Mouse (Mus musculus) embryo, embryonic 9.5 days (tissue): ENCODE measurements at regions not wholly inside any gene's neighbourhood (a gene's known extent, or its start where the extent isn't known, plus 50 kb on each side); places are given as distances from the start of the nearest gene placed in this dataset.

ENCODE experiments used
- DNase-seq: peaks from one replicate; pipeline ENCODE4 v3.0.0-alpha.2; 2017; ENCODE audit errors: extremely low spot score

- DNase-seq, result no peak
Observed at GRCm38 (mm10) chr1:35926191-35927048, 141.8 kb upstream of the Hs6st1 start.

DNA sequence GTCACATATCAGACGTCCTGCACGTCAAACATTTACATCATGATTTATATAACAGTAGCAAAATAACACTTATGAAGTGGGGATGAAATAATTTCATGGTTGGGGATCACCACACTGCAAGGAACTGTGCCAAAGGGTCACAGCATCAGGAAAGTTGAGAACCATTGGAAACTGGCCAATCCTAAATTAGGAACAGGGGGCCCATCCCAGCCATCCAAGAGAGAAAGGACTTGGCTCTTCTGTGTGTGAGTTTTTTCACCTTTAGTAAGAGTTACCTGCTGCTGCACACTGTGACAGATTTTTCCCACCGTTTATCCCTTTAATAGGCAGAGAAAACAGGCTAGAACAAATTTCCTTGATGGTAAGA lies 141.2 kb upstream of the Hs6st1 start:
- no peak for DNase-seq

GRCm38 (mm10) chr1:35930351-35930750 lies 137.8 kb upstream of the Hs6st1 start:
- DNase-seq, result no peak

DNA sequence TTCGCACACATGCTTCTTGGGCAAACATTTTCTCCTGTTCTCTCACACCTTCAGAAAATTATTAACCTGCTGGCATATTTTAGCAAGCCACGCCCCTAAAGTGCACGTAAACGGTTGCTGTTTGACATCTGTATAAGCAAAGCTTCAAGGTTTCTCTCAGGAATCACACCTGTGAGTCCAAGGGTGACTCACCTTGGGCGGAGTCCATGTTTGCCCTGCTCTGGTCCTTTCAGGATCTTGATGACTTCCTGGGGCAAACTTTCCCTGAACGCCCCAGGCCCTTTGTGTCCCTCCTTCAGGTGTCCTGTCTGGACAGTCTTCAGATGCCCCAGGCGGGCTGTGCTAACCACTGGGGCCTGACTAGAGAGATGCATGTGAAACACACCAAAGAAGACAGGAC lies 137.1 kb upstream of the Hs6st1 start:
- DNase-seq, result no peak

DNA sequence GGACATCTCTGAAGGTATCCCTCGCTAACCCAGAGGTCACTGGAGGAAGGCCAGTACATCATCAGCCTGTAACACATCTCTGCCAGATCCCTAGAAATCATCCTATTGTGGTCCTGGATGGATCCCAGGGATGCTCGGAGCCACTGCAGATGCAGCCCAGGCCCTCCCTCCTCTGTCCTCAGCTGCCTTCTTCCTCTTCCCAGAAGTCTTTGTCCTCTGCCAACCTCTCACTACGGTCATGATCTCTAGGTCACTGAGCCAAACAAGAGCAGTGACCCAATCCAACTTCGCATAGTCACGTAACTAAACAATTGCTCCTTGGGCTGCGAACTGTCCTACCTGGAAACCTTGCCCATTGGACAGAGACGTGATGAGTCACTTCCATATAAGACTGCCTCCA lies 134.7 kb upstream of the Hs6st1 start:
- no peak for DNase-seq

GRCm38 (mm10) chr1:35935099-35935651 lies 133.0 kb upstream of the Hs6st1 start:
- DNase-seq, result no peak

- DNase-seq, result no peak
Observed at GRCm38 (mm10) chr1:35936362-35937093, 131.7 kb upstream of the Hs6st1 start.

DNA sequence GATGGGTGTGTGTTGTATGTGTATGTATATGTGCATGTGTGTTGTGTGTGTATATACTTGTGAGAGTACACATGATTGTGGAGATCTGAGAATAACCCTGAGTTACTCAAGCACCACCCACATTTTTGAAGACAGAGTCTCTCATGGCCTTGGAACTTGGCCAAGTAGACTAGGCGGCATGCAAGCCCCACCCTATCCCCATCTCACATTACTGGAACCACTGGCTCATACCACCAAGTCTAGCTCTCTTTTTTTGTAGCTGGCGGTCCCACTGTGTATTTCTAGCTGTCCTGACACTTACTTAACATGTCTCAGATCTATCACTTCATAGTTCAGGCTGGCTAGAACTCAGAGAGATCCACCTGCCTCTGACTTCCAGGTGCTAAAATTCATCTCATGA lies 128.0 kb upstream of the Hs6st1 start:
- no peak for DNase-seq

DNA sequence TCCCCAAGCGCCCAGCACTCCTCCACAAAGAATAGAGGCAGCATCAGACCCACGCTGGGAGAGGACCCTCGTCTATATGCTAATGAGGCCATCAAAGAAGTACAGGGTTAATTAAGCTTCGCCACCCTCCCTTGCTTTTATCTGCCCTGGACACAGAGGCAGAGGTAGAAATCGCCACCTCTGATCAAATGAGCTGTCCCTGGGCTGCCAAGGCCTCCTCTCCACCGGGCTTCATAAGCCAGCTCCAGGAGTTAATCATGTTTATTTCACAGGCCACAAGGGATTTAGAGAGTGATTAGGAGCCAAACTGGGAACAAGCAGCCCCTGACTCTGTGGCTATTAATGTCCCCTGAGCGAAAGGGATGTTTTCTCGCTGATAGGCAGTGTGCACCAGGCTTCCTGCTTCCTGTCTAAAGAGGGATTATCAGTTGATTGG lies 126.5 kb upstream of the Hs6st1 start:
- DNase-seq, result no peak

DNA sequence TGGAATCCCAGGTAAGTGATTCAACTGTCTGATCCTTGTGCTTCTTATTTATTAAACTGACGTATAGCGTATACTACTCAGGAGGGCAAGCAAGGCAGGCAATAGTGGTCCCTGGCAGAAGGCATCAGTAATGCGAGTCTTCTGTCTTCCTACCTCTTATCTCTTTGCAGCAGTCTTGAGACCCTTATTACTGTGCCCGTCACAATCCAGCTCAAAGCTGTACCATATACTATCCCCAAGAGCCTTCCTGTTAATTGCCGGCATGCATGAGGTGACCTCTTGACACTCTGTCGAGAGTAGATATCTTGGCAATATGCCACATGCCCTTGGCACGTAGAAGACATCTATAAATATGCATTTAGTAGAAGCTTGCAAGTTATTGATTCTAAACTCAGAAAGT lies 126.0 kb upstream of the Hs6st1 start:
- DNase-seq, result no peak

DNA sequence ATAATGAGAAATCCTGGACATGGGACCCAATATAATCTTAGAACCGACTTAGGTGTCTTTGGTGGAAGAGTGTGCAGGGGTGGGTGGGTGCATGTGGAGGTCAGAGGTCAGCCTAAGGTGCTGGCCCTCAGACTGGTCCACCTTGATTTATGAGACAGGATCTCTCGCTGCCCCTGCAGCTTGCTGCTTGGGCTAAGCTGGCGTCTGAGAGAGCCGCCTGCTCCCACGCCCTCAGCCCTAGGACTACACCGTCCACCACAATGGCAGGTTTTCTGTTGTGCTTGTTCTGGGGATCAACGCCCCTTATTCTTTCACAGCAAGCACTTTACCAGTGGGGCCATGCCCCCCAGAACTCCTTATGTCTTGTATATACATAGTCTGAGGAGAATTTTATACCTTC lies 124.4 kb upstream of the Hs6st1 start:
- no peak for DNase-seq

DNA sequence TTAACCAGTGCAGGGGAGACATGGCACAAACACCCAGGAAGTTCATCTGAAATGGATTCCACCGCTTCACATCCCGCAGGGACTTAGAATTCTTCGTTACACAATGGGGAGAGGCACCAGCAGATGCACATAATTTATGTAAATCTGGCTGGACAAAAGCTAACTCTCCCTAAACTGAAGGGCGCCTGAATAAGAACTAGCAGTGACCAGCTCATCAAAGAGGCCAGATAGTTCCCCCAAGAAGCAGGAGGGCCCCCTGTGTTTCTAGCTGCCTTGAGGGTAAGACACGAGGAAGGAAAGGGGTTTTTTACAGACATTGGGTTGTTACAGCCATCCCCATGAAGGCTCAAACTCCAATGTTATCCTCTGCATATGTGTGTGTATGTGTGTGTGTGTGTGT lies 123.8 kb upstream of the Hs6st1 start:
- no peak for DNase-seq

DNA sequence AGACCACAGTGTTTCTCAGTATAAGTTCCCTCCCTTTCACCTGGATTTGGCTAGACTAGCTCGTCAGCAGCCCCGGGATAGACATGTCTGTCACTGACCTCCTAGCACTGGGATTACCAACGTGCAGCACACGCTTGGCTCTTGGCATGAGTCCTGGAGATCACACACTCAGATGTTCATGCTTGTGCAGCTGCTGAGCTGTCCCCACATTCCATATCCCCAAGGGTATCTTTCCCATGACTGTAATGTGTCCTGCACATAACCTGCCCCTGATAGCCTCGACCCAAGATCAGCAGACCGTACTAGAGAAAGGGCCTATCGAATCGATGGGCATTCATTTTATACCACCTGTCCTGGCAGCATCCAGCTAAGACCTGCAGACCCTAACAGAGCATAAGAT lies 123.4 kb upstream of the Hs6st1 start:
- DNase-seq, result no peak

- no peak for DNase-seq
Observed at GRCm38 (mm10) chr1:35945596-35945995, 122.6 kb upstream of the Hs6st1 start.

DNA sequence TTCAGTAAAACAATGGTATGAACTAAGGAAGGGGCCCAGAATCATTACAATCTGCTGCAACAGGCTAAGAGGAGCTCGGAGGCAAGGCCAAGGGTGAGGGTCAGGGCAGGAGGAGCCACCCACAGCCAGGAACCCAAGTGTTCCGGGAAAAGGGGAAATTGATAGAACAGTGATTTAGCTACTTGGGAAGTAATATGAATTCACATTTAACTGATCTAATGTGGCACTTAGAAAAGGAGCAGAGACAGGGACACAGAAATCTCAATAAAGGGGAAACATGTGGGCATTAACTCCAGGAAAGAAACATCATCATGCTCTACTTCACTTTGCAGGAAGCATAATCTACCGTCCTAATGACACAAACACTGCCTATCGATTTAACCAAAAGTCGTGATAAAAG lies 120.1 kb upstream of the Hs6st1 start:
- no peak for DNase-seq

DNA sequence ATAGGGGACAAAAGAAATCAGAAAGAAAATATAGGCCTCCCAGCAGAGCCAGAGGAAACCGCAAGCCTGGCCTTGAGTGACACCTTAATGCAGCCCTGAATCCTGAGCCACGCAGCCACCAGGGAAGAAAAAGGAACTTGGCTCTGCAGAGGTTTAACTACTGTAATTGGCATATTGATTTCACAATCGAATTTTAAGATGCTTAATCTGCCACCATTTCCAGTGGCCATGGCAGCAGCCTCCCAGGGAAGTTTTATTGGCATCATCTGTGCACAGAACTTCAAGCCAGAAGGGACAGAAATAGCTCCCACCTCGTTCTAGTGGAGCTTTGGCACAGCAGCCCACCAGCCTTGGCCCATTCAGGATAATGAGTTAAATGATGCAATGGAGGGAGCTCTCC lies 117.1 kb upstream of the Hs6st1 start:
- no peak for DNase-seq

- DNase-seq, result no peak
Observed at GRCm38 (mm10) chr1:35953721-35954120, 114.5 kb upstream of the Hs6st1 start.

GRCm38 (mm10) chr1:35957425-35958372 lies 110.5 kb upstream of the Hs6st1 start:
- DNase-seq, result no peak

GRCm38 (mm10) chr1:35959729-35960128 lies 108.5 kb upstream of the Hs6st1 start:
- DNase-seq, result no peak

DNA sequence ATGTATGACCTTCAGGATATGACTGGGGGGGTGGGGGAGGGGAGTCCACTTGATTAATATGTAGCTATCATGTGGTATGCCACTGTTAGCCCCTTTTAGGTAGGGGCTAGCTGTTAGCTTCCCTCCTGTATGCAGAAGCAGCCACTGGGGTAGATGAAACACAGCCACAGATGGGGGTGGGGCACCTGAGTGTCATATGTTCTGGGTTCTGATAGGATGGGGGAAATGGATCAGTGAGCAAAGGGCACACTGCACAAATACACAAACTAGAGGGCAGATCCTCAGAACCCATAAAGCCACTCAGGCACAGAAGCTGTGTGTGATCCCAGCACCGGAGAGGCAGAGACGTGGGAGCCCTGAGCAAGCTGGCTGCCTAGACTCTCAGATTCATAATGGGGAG lies 107.4 kb upstream of the Hs6st1 start:
- DNase-seq, result no peak

GRCm38 (mm10) chr1:35961923-35962322 lies 106.3 kb upstream of the Hs6st1 start:
- no peak for DNase-seq

DNA sequence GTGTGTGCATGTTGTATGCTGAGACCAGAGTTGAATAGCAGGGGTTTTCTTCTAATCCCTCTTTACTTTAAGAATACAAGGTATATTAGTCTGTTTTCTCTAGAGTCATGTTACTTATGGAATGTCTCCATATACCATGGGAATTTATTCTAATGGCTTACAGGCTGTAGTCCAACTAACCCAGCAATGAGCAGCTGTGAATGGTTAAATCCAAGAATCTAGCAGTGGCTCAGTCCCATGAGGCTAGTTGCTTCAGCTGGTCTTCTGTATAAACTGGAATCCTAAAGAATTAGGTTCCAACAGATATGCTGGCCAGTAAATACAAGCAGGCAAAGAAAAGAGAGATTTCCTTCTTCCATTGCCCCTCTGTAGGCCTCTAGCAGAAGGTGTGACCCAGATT lies 99.7 kb upstream of the Hs6st1 start:
- no peak for DNase-seq
